Mouse (Mus musculus): ENCODE results near the gene Bcdin3d. TPM values are rescaled to one million over a fixed set of nuclear protein-coding genes. Genes with fewer than 3 reads are reported as not detected.

Bcdin3d gene
- polyA plus RNA-seq, 1 experiment from 2014 or later, result 19.0 TPM

GRCm38 (mm10) chr15:99422551-99422950 lies 52.0 kb downstream of the Bcdin3d start:
- no peak for ATAC-seq
- Histone ChIP-seq H3K4me3 (ENCODE audit: low read depth, low read length) (no peak overlapping the region), H3K4me2 (ENCODE audit: low read length) (no peak overlapping the region), H3K9ac (ENCODE audit: low read depth, low read length) (no peak overlapping the region), H3K9me3 (replicated peaks; ENCODE audit: control insufficient read depth, low read length, poor library complexity, severe bottlenecking) (no peaks in the 10 kb centered on the region), H3K27ac (ENCODE audit: low read length) (no peak overlapping the region), H3K4me1 (ENCODE audit: control insufficient read depth, insufficient read depth, low read length) (peaks cover 4% of the 10 kb centered on the region), H3K36me3 (ENCODE audit: control insufficient read depth, insufficient read depth, low read length) (peaks cover 27% of the 10 kb centered on the region), H3K27me3 (ENCODE audit: control insufficient read depth, insufficient read depth, low read depth, low read length) (no peaks in the 10 kb centered on the region)
- 92% methylated on average over 23 of the region's 23 CpGs for WGBS

- ATAC-seq, result no peak
- Histone ChIP-seq H3K9me3 (replicated peaks; ENCODE audit: control insufficient read depth, low read length, poor library complexity, severe bottlenecking) (no peaks in the 10 kb centered on the region), H3K4me1 (ENCODE audit: control insufficient read depth, insufficient read depth, low read length) (peaks cover 4% of the 10 kb centered on the region), H3K4me2 (ENCODE audit: low read length) (no peak overlapping the region), H3K9ac (ENCODE audit: low read depth, low read length) (no peak overlapping the region), H3K27me3 (ENCODE audit: control insufficient read depth, insufficient read depth, low read depth, low read length) (no peaks in the 10 kb centered on the region), H3K36me3 (ENCODE audit: control insufficient read depth, insufficient read depth, low read length) (peaks cover 19% of the 10 kb centered on the region), H3K27ac (ENCODE audit: low read length) (no peak overlapping the region), H3K4me3 (ENCODE audit: low read depth, low read length) (no peak overlapping the region)
- 88% methylated on average over 8 of the region's 8 CpGs for whole genome bisulfite sequencing
These were observed 52.9 kb downstream of the Bcdin3d start for GRCm38 (mm10) chr15:99421676-99422075.

GRCm38 (mm10) chr15:99421152-99421551 lies 53.4 kb downstream of the Bcdin3d start:
- Histone ChIP-seq H3K36me3 (ENCODE audit: control insufficient read depth, insufficient read depth, low read length) (peaks cover 16% of the 10 kb centered on the region), H3K9me3 (replicated peaks; ENCODE audit: control insufficient read depth, low read length, poor library complexity, severe bottlenecking) (no peaks in the 10 kb centered on the region), H3K27me3 (ENCODE audit: control insufficient read depth, insufficient read depth, low read depth, low read length) (no peaks in the 10 kb centered on the region), H3K9ac (ENCODE audit: low read depth, low read length) (no peak overlapping the region), H3K4me3 (ENCODE audit: low read depth, low read length) (no peak overlapping the region), H3K27ac (ENCODE audit: low read length) (peak overlapping the region; percentile 56; the same call in 1 of the 2 replicates), H3K4me1 (ENCODE audit: control insufficient read depth, insufficient read depth, low read length) (peaks cover 5% of the 10 kb centered on the region), H3K4me2 (ENCODE audit: low read length) (no peak overlapping the region)
- 83% methylated on average over 9 of the region's 9 CpGs for WGBS
- no peak for ATAC-seq

GRCm38 (mm10) chr15:99420521-99421014 lies 54.0 kb downstream of the Bcdin3d start:
- no peaks in the 10 kb centered on the region for H3K27me3 ChIP-seq (ENCODE audit: control insufficient read depth, insufficient read depth, low read depth, low read length)
- WGBS, result 3% methylated on average over 12 of the region's 12 CpGs
- no peaks in the 10 kb centered on the region for H3K9me3 ChIP-seq (replicated peaks; ENCODE audit: control insufficient read depth, low read length, poor library complexity, severe bottlenecking)
- ATAC-seq, result 0 out of 2 replicates have a peak, but pooled peaks have one; percentile 30
- H3K4me1 ChIP-seq (ENCODE audit: control insufficient read depth, insufficient read depth, low read length), result peaks cover 7% of the 10 kb centered on the region
- no peak overlapping the region for H3K4me3 ChIP-seq (ENCODE audit: low read depth, low read length)
- H3K9ac ChIP-seq (ENCODE audit: low read depth, low read length), result no peak overlapping the region
- H3K27ac ChIP-seq (ENCODE audit: low read length), result peak overlapping the region; percentile 56
- peak overlapping the region; percentile 43 for H3K4me2 ChIP-seq (ENCODE audit: low read length)
- peaks cover 13% of the 10 kb centered on the region for H3K36me3 ChIP-seq (ENCODE audit: control insufficient read depth, insufficient read depth, low read length)

GRCm38 (mm10) chr15:99420101-99420500 lies 54.4 kb downstream of the Bcdin3d start:
- peak overlapping the region; percentile 43; the same call in 1 of the 2 replicates for H3K4me2 ChIP-seq (ENCODE audit: low read length)
- peaks cover 10% of the 10 kb centered on the region; the same call in 1 of the 2 replicates for H3K36me3 ChIP-seq (ENCODE audit: control insufficient read depth, insufficient read depth, low read length)
- no peak overlapping the region for H3K9ac ChIP-seq (ENCODE audit: low read depth, low read length)
- no peaks in the 10 kb centered on the region for H3K9me3 ChIP-seq (replicated peaks; ENCODE audit: control insufficient read depth, low read length, poor library complexity, severe bottlenecking)
- peaks cover 7% of the 10 kb centered on the region for H3K4me1 ChIP-seq (ENCODE audit: control insufficient read depth, insufficient read depth, low read length)
- WGBS, result 20% methylated on average over 5 of the region's 5 CpGs
- no peak overlapping the region for H3K4me3 ChIP-seq (ENCODE audit: low read depth, low read length)
- H3K27ac ChIP-seq (ENCODE audit: low read length), result no peak overlapping the region
- ATAC-seq, result no peak
- H3K27me3 ChIP-seq (ENCODE audit: control insufficient read depth, insufficient read depth, low read depth, low read length), result no peaks in the 10 kb centered on the region

Other genes starting within 250 kb of the Bcdin3d start
- 0.25 and 0.50 TPM in 2 replicates for gene Kcnh3, start 249.9 kb downstream of the Bcdin3d start, polyA plus RNA-seq (2015; fragmentation: Nextera tagmentation; extraction: Ambion mirVana)
- 209 and 211 TPM in 2 replicates for gene Mcrs1, start 222.8 kb downstream of the Bcdin3d start, polyA plus RNA-seq (2015; fragmentation: Nextera tagmentation; extraction: Ambion mirVana)
- 122 and 130 TPM in 2 replicates for gene Prpf40b, start 179.6 kb downstream of the Bcdin3d start, polyA plus RNA-seq (2015; fragmentation: Nextera tagmentation; extraction: Ambion mirVana)
- 0.53 and 0.73 TPM in 2 replicates for gene Fam186b, start 178.8 kb downstream of the Bcdin3d start, polyA plus RNA-seq (2015; fragmentation: Nextera tagmentation; extraction: Ambion mirVana)
- 7.9 and 8.0 TPM in 2 replicates for gene Fmnl3, start 104.2 kb downstream of the Bcdin3d start, polyA plus RNA-seq (2015; fragmentation: Nextera tagmentation; extraction: Ambion mirVana)
- 279 and 310 TPM in 2 replicates for gene Tmbim6, start 81.8 kb downstream of the Bcdin3d start, polyA plus RNA-seq (2015; fragmentation: Nextera tagmentation; extraction: Ambion mirVana)
- 16.2 and 17.1 TPM in 2 replicates for gene Nckap5l, start 17.0 kb downstream of the Bcdin3d start, polyA plus RNA-seq (2015; fragmentation: Nextera tagmentation; extraction: Ambion mirVana)
- 50.3 and 65.8 TPM in 2 replicates for gene Faim2, start 53.4 kb upstream of the Bcdin3d start, polyA plus RNA-seq (2015; fragmentation: Nextera tagmentation; extraction: Ambion mirVana)
- gene Aqp2, start 104.3 kb upstream of the Bcdin3d start, polyA plus RNA-seq (2015; fragmentation: Nextera tagmentation; extraction: Ambion mirVana), result not detected in 2 replicates
- 0.97 and 1.1 TPM in 2 replicates for gene Aqp5, start 116.1 kb upstream of the Bcdin3d start, polyA plus RNA-seq (2015; fragmentation: Nextera tagmentation; extraction: Ambion mirVana)
- 0.15 and 0.28 TPM in 2 replicates for gene Aqp6, start 126.7 kb upstream of the Bcdin3d start, polyA plus RNA-seq (2015; fragmentation: Nextera tagmentation; extraction: Ambion mirVana)
- gene Racgap1, start 176.9 kb upstream of the Bcdin3d start, polyA plus RNA-seq (2015; fragmentation: Nextera tagmentation; extraction: Ambion mirVana), result 39.0 and 48.9 TPM in 2 replicates
- 47.9 and 53.9 TPM in 2 replicates for gene Asic1, start 195.6 kb upstream of the Bcdin3d start, polyA plus RNA-seq (2015; fragmentation: Nextera tagmentation; extraction: Ambion mirVana)
- 86.0 and 110 TPM in 2 replicates for gene Smarcd1, start 227.4 kb upstream of the Bcdin3d start, polyA plus RNA-seq (2015; fragmentation: Nextera tagmentation; extraction: Ambion mirVana)
- gene Gm17349, start 230.8 kb upstream of the Bcdin3d start, polyA plus RNA-seq (2015; fragmentation: Nextera tagmentation; extraction: Ambion mirVana), result not detected in 2 replicates
- gene Gpd1, start 242.8 kb upstream of the Bcdin3d start, polyA plus RNA-seq (2015; fragmentation: Nextera tagmentation; extraction: Ambion mirVana), result 1.4 and 1.7 TPM in 2 replicates